Mouse (Mus musculus) lung, postnatal 4 days (tissue): ENCODE results near the gene Zfp444.
"Not testable (repeated sequence)": the region's sequence is repeated elsewhere in the genome, so short reads cannot be mapped to it uniquely, and the experiment has no call there.

Experiments used
- DNase-seq, 2 experiments: peaks; one replicate each; pipeline ENCODE4 v3.0.0; 2021

Zfp444 gene

GRCm38 (mm10) chr7:6162172-6162571 lies 9.9 kb upstream of the Zfp444 start:
- DNase-seq: no peak

- no peak for DNase-seq
These were observed 7.4 kb upstream of the Zfp444 start for GRCm38 (mm10) chr7:6164671-6165070.

DNA sequence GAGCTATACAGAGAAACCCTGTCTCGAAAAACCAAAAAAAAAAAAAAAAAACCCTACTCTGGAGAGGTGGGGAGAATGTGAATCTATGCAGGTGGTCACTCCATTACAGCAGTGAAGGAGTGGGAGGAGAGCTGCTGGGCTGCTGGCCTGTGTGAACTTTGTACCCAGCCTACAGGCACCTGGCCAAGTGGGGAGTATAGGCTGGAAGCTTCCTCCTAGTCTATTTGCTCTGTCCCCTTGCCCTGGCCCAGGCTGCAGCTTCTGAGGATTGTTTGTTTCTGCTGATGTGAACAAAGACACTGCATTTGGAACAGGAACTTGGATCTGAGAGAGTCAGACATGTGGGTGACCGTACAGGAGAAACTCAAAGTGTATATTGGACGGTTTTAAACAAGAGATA lies 2.6 kb upstream of the Zfp444 start:
- DNase-seq: peak; percentile 38 to 68

DNA sequence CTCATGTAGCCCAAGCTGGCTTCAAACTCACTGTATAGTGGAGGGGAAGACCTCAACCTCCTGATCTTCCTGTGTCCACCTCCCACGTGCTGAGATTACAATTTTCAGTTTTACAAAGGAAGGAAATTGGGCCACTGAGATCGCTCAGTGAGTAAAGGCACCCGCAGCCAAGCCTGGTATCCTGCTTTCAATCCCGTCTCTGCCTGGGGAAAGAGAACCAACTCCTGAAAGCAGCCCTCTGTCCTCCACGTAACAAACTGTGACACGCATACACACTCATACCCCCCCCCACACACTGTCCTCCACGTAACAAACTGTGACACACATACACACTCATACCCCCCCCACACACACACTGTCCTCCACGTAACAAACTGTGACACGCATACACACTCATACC lies 1.6 kb upstream of the Zfp444 start:
- no peak for DNase-seq

- DNase-seq: no peak
These were observed 1.2 kb upstream of the Zfp444 start for GRCm38 (mm10) chr7:6170871-6171270.

GRCm38 (mm10) chr7:6171444-6172005 lies 501 bp upstream of the Zfp444 start:
- DNase-seq: peak; percentile 74 to 80

DNA sequence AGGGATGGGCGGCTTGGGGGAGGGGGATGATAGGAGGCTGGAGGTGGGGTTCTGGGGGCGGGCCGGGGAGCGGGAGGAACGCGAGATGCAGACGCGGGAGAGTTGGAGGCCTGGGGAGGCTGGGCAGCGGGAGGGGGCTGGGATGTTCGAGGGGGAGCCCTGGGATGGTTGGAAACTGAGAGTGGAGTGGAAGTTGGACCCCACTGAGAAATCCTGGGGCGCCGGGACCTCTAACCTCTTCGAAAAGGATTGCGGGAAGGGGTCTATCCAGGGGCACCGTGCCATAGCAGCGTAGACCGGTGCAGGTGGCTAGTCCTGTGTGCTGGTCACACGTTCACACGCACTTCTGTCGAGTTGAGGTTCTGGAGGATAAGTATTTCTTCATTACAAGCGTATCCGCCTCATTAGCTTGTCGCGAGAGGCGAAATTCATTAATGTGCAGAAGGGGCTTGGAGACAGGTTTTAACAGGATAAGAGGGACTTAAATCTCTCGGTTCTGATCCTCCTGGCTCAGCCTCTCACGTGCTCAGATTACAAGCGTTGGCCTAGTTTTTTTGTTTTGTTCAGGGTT lies 733 bp downstream of the Zfp444 start:
- no peak for DNase-seq

- no peak for DNase-seq
These were observed 1.8 kb downstream of the Zfp444 start for GRCm38 (mm10) chr7:6173872-6174271.

GRCm38 (mm10) chr7:6174365-6174987 lies 2.5 kb downstream of the Zfp444 start:
- not testable (repeated sequence) for DNase-seq

GRCm38 (mm10) chr7:6179013-6179412 lies 7.0 kb downstream of the Zfp444 start:
- DNase-seq: no peak

- DNase-seq: no peak
These were observed 10.9 kb downstream of the Zfp444 start for GRCm38 (mm10) chr7:6182882-6183281.

DNA sequence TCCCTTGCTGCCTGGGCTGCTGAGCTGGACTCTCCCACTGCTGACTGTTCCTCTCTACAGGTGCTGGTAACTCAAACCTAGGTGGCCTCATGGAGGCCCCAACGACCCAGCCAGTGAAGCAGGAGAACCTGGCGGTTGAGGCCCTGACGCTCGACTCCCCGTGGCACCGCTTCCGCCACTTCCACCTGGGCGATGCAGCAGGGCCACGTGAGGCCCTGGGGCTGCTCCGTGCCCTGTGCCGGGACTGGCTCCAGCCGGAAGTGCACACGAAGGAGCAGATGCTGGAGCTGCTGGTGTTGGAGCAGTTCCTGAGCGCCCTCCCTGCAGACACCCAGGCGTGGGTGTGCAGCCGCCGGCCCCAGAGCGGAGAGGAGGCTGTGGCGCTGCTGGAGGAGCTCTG lies 11.8 kb downstream of the Zfp444 start:
- no peak for DNase-seq

DNA sequence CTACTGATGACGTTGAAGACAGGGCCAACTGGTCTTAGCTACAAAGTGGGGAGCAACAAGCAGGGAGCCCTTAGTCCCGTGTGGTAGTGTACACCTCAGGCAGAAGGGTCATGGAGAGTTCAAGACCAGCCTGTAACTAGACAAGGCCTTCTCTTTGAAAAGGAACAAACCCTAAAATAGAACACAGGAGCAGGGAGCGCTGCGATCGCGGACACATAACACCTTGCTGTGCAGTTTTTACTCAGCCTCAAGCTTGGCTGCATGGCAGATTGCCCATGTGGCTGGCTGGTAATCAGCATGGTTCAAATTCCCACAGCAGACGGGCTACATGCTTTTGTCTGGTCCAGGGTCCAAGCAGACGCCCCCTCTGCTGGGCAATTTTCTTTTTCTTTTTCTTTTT lies 12.5 kb downstream of the Zfp444 start:
- no peak for DNase-seq

- DNase-seq: no peak
These were observed 13.4 kb downstream of the Zfp444 start for GRCm38 (mm10) chr7:6185391-6185790.

DNA sequence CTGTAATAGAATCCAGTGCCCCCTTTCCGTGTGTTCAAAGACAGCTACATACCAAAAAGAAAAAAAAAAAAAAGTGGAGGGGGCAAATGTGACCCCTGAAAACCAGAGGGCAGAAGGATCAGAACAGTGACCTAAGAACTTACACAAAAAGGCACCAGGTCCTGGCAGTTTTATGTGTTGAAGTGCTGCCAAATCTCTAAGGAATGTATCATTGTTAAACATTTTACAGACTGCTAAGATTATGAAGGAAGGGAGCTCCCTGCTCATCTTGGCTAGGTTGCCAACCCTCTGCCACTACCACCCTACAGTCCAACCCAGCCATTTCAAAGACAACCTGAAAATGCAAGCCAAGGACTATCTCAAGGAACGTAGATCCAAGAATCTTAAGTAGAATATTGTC lies 14.2 kb downstream of the Zfp444 start:
- no peak for DNase-seq

DNA sequence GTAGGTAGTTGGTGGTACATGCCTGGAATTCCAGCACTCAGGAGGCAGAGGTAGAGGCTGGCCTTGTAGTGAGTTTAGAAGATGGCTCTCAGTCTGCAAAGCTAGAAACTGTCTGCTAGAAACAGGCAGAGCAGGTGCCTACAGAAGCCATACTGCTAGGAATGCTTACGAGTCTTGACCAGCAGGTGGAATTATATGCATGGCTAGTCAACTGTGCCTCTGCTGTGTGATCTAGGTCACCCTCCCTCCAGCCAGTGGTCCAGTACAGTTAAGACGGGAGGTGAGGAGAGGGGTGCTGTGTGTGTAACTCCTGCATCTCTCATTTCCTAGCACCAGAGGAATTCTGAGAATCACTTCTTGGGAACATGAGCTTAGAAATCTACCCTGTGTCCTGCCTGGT lies 14.7 kb downstream of the Zfp444 start:
- no peak for DNase-seq

DNA sequence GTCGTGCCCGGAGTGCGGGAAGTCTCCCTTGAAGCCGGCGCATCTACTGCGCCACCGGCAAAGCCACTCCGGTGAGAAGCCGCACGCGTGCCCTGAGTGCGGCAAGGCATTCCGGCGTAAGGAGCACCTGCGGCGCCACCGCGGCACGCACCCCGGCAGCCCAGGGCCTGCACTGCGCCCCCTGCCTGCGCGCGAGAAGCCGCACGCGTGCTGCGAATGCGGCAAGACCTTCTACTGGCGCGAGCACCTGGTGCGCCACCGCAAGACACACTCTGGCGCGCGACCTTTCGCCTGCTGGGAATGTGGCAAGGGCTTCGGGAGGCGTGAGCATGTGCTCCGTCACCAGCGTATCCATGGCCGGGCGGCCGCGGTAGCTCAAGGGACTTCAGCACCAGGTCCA lies 17.5 kb downstream of the Zfp444 start:
- DNase-seq: no peak

GRCm38 (mm10) chr7:6191376-6191775 lies 19.4 kb downstream of the Zfp444 start:
- peak; percentile 48 to 77 for DNase-seq

- peak; percentile 51 to 74 for DNase-seq
These were observed 22.1 kb downstream of the Zfp444 start for GRCm38 (mm10) chr7:6194129-6194528.

- DNase-seq: no peak
These were observed 23.8 kb downstream of the Zfp444 start for GRCm38 (mm10) chr7:6195777-6196176.

GRCm38 (mm10) chr7:6196790-6197189 lies 24.8 kb downstream of the Zfp444 start, which contains the start of gene Galp:
TSS of gene Galp (plus strand) at chr7:6197090.
- no peak for DNase-seq

DNA sequence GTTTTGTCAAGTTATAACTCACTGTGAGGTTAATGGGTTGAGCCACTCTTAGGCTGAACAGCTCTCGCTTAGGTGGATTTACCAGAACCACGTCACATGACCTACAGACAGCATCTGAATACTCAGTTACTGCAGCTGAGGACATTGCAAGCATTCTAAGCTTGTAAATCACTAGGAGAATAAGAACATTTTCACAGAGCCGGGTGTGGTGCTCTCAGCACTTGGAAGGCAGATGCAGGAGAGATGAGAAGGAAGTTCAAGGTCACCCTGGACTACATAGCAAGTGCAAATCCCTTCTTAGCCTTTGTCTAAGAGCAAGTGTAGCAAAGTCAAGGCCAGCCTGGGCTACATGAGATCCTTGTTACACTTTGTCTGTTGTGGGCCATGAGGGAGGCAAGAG lies 32.2 kb downstream of the Zfp444 start:
- no peak for DNase-seq

DNA sequence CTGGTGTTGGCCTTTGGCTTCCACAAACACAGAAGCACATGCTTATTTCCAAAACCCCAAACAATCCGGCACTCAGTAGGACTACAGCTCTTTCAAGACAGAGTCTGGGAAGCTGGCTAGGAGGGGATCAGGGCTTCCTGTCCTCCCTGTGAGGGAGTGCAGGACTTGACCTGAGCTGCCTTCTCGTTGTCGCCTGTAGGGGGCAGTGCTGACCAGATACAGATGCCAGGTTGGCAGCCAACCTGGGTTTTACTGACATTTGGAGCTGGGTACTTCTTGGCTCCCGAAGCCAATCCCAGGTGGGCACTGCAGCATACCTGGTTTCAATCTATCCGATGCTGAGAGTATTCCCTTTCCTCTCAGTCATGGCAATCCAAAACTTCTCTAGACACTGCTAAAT lies 41.1 kb downstream of the Zfp444 start:
- peak in 1 of 2 experiments; percentile 13 for DNase-seq

DNA sequence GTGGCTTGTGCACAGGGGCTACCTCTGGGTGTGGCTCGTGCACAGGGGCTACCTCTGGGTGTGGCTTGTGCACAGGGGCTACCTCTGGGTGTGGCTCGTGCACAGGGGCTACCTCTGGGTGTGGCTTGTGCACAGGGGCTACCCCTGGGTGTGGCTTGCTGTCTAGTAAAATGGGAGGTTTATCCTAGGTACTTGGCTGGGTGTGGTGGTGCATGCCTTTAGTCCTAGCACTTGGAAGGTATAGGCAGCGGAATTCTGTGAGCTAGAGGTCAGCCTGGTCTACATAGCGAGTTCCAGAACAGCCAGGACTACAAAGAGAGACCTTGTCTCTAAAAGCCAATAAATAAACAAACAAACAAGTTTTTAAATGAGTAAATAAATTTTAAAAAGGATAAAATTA lies 42.7 kb downstream of the Zfp444 start:
- DNase-seq: not testable (repeated sequence)

- no peak for DNase-seq
These were observed 48.1 kb downstream of the Zfp444 start for GRCm38 (mm10) chr7:6220147-6220546.
